Mouse (Mus musculus): ENCODE data around the gene Mfsd4b2.

DNA sequence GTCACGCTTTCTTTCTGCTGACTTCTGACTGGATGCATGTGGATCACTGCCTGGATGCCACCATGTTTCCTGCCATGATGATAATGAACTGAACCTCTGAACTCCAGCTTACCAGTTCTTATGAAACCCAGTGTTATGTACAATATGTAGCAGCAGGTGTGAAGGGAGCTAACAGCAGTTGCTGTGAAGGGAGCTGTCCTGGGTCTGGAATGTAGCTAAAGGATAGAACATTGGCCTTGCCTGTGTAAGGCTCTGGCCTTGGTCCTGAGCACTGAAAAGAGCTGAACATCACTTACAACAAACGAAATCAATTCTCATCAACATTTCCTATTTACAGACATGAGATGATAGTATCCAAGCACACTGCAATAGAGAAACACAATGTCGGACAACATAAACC is 40.8 kb upstream of the Mfsd4b2 start:
- no peak for TF ChIP-seq CTCF (IDR thresholded peaks at IDR 0.05; ENCODE audit: borderline replicate concordance, insufficient read depth, low read depth, low read length)
- TF ChIP-seq POLR2A (IDR thresholded peaks at IDR 0.05; ENCODE audit: borderline replicate concordance, insufficient read depth, low read length) = no peak

All from cerebellum, adult 2 months (tissue).